Mouse (Mus musculus) spleen, postnatal 10 days (tissue): ENCODE data around the gene Pptc7.

Experiments used
- DNase-seq, 2 experiments: peaks; one replicate each; pipeline ENCODE4 v3.0.0; 2021 to 2022; ENCODE audit warnings: low spot score in 2 of 2

Pptc7 gene

DNA sequence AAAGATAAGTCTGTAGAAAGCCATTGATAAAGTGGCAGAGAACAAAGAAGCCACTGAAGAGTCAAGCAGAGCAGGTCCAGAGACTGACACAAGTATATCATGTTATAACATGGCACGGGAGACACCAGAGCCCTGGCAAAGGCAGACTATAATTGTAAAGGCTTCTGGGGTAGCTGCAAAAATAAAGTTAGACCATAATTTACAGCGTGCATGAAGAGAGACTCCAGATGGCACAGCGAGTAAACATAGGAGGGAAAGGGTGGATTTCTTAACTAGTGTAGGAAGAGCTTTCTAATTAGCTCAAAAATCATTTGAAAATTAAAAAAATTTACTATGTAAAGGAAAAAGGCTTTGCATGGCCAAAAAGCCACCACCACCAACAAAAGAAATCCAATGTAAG, 43.1 kb downstream of the Pptc7 start:
- no peak for DNase-seq

DNA sequence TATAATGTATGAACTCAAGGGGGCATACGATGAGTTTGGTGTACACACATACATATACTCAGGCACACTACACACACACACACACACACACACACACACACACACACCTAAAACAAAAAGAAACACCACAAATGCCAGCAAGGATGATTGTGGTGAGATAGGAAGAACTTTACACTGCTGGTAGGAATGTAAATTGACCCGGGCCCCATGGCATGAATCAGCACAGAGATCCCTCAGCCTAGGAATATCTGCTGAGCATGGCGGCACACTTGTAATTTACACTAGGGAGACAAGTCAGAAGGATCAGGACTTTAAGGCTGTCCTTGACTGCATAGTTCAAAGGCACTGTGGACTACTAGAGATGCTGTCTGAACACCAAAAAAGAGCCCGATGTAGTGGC, 46.1 kb downstream of the Pptc7 start:
- no peak for DNase-seq

DNA sequence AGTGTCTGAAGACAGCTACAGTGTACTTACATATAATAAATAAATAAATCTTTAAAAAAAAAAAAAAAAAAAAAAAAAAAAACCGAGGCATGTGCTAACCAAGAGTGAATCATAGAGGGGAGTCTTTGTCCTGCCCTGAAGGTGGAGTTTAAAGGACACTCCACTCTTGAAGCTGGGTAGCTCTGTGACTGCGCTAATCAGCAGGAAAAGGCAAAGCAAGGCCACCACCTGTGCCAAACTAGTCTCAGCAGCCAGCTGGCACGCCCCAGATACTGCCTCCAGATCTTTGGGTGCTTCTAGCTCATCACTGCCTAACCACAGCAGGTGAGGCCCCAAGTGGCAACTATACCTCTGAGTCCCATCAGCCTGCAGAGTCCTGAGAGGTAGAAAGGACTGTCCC, 50.5 kb downstream of the Pptc7 start:
- no peak for DNase-seq

DNA sequence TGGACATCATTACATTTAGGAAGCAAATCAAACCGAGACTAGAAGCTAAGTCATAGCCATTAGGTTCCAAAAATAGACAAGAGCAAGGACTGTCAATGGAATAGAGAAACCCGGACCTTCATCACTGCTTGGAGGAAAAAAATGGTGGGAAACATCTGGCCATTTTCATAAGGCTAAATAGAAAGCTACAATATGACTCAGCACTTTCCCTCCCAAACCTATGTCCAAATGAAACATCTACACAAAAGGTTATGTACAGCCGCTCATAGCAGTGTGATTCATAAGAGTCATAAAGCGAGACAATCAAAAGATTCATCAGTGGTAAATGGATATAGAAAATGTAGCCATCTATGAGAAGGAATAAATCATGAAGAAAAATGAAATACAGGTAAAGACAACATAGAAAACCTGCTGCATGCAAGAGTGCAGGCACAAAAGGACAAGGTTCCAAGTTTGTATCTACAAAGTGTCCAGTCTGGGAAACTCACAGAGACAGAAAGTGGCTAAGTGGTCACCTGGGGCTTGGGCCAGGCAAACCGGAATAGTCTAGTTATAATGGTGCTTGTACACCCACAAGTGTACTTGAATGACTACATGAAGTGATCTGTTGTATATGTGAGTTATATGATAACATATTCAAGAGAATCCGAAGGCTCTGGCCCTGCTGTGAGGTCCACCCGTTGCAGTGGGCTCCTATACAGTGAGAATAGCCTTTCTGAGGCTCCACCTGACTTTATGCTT, 52.6 kb downstream of the Pptc7 start:
- no peak for DNase-seq

DNA sequence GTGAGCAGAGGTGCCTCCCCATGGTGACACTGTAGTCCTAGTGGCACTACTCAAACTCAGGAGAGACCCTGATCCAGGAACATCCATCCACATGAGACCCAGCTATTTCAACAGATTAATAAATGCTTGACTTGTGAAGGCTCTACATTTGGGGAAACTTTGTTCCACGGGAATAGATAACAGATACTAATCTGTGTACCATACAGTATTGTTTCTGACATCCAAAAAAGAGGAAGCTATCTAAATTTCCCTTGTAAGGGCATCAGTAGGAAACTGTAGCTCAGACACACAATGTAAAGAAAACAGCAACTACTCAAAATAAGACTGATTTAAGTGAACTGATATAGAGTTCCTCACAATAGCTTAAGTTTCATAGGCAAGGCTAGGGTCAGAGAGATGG, 58.7 kb downstream of the Pptc7 start:
- no peak for DNase-seq

DNA sequence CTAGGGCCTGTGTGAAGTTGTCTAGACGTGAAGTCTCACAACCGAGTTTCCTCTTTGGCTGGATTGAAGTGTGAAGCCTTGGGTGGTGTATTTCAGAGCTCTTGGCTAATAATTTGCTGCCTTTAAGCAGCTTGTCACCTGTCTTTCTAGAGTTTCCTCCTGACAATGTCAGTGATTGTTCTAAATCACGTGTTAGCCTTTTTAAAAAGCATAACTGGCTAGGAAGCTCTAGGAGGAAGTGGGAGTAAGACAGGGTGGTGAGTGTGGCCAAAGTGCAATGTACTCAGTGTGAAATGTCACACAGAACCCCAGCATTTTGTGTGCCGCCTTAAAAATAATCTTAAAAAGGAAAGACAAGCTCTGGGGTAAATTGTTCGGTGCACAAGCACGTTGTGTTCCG, 59.6 kb downstream of the Pptc7 start:
- DNase-seq: no peak

DNA sequence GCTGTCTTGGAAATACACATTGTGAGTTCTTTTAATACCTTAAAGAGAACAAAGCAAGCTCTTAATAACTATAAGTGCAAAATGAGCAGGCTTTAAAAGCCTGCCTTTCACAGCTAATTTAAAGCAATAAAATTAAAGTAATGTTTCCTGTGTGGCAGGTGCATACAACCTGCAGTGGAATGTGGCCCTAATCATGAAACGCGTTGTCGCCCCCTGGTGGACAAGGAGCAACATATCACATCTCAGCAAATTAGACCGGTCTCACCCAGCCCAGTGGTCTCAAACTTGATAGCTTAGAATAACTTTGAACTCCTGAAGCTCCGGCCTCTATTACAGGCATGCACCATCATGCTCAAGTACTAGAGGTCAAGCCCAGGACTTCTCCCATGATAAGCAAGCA, 60.1 kb downstream of the Pptc7 start:
- peak; percentile 78 to 88 for DNase-seq

DNA sequence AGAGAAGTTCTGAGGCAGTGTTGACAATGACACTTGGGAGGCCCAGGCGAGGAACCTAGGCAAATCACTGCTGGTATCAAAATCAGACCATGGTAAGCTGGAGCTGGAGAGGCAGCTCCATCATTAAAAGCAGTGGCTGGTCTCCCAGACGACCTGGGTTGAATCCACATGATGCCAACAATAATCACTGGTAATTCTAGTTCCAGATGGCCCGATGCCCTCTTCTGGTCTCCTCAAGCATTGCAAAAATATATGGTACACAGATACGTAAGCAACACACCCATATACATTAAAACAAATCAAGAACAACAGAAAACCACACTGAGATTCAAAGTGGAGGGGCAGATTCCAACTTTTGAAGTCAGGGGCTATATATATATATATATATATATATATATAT, 61.6 kb downstream of the Pptc7 start:
- DNase-seq: no peak

DNA sequence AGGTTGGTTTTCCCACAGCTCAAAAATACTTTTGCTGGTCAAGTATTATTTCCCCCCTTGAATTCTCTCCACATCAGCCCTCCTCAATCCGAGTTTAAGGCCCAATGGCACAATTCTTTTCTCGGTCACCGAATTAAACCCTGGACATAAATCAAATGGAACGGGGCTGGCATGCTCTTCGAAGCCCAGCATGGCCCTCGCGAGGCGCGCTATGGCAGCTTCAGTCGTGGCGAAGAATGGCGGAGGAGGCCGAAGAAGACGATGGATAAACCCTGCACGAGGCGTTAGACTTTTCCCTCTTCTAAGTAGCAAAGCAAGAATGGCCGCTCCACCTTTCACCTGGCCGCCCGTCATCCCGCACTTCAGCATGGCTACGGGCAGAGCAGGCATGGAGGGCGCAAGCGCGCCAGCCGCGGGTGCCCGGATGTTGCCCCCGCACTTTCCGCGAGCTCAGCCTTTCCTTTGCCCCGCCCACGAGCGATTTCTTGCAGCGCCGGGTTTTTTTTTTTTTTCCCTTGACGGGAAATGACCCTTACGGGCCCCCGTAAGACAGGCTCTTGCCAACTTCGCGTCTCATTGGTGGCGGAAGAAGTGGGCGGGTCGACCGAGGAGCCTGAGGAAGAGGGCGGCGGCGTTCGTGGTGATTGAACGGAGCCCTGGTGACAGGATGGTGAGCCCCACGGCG, 69.8 kb downstream of the Pptc7 start, which contains the start of the genes Rad9b and Vps29:
Gene Rad9b, minus strand, starts transcription at position 427 of the 685 bp plus-strand sequence.
Gene Vps29, plus strand, starts transcription at position 563 of the 685 bp plus-strand sequence.
- peak; percentile 98 to 100 for DNase-seq

DNA sequence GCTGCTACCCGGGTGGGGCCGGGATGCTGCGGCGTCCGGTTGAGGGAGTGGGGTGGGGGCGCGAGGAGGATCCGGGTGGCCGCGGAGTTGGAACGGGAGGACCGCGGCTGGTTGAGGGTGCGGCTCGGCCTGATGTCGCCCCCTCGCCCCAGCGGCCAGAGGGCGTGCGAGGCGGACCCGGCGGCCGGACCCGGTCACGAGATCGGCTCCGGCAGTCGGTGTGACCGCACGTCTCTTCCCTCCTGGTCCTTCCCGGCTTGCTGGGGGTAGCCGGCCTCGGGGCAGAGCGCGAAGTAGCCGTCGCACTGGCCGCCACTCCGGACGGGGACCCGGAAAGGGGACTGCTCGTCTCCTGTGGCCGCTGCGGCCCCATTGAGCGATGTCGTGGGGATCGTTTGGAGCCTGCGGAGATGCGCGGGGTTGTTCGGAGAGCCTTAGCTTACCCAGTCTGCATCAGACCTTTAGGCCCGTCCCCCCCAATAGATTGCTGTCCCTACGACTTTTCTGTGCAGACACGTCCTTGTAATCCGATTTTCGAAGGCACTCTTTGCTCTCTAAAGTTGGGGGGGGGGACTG, 70.4 kb downstream of the Pptc7 start:
- DNase-seq: no peak

DNA sequence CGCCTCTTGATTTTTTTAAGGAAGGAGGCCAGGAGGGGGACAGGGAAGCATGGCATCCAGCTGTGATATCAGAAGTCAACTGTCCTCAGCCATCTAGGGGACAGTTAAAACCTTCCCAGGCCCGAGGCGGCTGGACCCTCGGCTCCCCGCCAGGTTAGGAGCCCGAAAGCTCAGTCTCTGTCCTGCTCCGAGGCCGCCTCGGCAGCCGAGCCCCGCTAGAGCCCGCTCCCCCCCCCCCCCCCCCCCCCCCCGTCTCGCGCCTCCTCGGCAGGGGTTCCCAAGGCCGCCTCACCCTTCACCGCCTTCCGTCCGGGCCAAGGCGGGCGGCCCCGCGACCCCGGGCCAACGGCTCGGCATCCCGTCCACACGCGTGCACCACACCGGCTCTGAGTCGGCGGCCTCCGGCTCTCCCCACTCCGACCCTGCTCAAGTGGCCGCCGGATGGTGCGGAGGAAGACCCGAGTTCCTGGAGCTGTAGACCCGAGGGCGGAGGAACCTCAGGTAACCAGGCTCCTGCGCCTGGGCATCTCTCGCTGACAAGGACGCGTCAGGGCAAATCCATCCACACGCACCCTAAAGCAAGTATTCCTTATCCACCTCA, 87.5 kb downstream of the Pptc7 start, which contains the start of gene Gpn3:
Gene Gpn3, plus strand, starts transcription at position 286 of the 601 bp plus-strand sequence.
- no peak for DNase-seq

DNA sequence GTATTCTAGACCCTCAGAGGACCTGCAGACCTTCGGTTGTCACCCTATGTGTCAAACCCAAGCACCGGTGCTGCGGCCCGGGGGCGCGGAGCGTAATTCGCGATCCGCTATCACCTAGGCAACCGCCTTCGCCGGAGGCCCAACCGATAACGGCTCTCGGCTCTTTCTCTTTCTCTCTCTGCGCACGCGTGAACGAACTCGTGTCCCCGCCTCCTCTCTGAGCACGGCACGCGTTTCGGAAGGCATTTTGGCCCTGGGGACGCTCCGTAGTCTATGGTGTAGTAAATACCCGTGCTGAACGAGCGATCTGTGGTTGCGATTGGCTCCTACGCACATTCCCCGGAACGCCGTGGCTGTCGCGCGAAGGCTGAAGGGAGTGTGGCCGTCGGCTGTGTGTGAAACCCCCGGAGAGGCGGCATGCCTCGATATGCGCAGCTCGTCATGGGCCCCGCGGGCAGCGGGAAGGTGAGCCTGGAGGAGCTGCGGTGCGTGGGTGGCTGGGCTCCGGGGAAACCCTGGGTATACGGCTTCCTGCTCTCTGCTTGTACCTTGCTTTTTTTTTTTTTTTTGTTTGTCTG, 88.1 kb downstream of the Pptc7 start, which contains the start of gene Fam216a:
Gene Fam216a, minus strand, starts transcription at position 173 of the 578 bp plus-strand sequence.
- peak; percentile 99 to 100 for DNase-seq

DNA sequence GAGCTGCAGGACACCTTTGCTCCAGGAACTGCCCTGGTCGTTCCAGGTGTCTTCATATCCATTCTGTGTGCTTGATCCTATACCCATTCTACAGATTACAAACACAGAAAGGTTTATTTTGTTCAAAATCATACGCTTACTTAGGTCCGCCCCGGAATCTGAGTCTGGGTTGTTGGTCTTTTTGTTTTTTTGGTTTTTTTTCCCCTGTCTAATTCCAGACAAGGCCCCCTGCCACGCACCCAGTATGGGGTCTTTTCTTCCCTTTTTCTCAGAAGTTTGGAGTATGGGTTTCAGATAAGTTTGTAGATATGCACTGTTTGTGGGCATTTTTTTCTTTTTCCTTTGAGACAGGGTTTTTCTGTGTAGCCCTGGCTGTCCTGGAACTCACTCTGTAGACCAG, 88.7 kb downstream of the Pptc7 start:
- DNase-seq: no peak
